Mouse (Mus musculus): ENCODE results near the gene Gnb2.

The Gnb2 gene

DNA sequence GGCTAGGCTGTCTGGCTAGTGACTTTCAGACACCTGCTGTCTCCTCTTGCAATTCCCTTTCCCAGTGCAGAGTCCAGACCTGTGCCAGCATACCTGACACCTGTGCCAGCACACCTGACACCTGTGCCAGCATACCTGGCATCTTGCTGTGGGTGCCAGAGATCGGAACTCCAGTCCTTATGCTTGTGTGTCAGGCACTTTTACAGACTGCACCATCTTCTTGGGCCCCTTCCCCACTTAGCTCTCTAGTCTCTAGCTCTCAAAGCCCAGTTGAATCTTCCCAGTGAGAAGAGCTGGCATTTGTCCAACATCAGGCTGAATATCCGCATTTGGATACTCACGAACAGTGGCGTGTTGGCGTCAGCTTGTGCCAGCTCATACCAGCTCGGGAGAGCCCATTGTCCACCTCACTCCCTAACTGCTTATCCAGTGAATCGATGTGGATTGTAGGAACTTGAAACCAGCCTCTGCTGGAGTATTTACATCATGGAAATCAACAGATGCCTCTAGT, 6.0 kb upstream of the Gnb2 start:
- DNase-seq (ENCODE audit: low spot score in 2 of 2) = no peak

GRCm38 (mm10) chr5:137537461-137537860, 4.2 kb upstream of the Gnb2 start:
- DNase-seq (ENCODE audit: low spot score in 2 of 2) = no peak

DNA sequence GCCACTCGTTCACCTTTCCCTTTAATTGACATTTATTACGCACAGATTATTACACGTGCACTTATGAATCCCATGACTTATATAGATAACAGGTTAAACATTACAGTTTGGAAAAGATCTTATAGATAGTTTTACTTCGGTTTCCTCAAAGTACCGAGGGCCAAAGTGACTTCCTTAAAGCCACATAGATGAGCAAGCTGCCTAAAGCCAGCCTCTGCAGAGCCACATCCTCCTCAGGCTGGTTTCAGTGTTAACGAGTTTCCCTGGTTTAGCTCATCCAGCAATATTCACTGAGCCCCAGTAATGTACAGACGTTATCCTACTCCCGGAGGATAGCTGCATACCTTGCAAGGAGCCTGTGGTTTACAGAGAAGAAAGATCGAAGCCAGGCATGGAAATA, 2.0 kb upstream of the Gnb2 start:
- DNase-seq (ENCODE audit: low spot score in 2 of 2) = no peak

- no peak for DNase-seq (ENCODE audit: low spot score in 2 of 2)
These were observed 1.5 kb upstream of the Gnb2 start for GRCm38 (mm10) chr5:137534762-137535161.

DNA sequence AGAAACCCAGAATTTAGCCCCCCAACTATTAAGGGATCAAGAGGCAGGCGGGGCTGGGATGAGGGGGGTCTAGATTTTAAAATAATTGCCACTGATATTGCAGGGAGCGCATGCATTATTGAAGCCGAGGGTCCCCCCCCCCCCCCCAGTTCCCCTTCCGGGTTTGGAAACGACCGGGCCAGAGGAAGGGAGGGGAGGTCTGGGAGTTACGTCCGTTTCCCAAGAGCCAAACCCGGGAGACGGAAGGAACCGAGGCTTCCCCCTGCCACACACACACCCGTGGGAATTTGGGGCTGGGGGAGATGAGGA, 548 bp downstream of the Gnb2 start:
- no peak for DNase-seq (ENCODE audit: low spot score in 2 of 2)

- no peak for DNase-seq (ENCODE audit: low spot score in 2 of 2)
These were observed 1.0 kb downstream of the Gnb2 start for GRCm38 (mm10) chr5:137532131-137532807.

DNA sequence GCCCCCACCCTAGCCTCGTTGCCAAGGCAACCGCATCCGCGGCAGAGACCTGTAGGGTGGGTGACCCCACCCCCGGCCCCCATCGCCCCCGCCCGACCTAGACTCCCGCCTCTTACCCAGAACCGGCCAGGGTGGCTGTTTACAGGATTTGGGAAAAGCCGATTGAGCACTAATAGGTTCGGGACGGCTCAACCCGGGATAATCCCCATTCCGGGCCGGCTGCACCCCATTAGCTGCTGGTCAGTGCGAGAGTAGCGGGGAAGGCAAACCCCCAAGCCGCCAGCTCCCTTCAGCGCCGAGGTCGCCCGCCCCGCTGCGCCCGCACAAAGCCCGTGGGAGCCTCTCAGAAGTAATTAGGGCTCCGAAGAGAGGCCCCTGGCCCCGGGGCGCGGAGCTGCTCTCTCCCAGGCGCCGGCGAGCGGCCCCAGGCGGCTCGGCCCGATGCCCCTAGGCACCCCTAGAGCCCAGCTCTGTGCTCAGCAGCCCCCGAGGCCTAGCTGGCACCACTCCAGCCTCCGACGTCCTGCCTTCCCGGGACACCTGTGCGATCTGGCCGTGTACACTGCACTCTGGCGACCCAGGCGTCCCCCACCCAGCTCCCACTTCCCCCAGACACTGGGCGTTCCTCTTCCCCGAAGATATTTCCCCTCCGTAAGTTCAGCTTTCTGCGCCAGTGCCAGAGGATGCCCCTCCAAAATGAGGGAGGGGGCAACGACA, 1.7 kb downstream of the Gnb2 start:
- peak in 1 of 2 experiments; percentile 44 for DNase-seq (ENCODE audit: low spot score in 2 of 2)

- DNase-seq (ENCODE audit: low spot score in 2 of 2) = peak in 1 of 2 experiments; percentile 43
These were observed 2.5 kb downstream of the Gnb2 start for GRCm38 (mm10) chr5:137530588-137531413.

DNA sequence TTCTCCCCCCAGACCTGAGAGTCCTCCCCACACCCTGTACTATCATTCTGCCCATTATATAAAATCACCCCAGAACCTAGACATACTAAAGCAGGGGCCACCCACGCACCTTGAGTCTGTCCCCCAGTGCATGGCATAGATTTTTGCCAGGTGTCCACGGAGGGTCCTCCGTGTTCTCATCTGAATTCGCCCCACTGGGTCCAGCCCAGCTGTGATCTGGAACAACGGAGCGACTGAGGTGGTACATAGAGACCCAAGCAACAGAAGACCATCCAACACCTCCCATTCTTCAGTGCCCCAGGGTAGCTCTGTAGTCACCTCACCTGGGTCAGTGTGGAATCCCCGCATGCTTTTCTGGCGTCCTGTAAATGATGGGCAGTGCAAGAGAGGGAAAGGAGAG, 3.2 kb downstream of the Gnb2 start:
- no peak for DNase-seq (ENCODE audit: low spot score in 2 of 2)

- no peak for DNase-seq (ENCODE audit: low spot score in 2 of 2)
These were observed 3.9 kb downstream of the Gnb2 start for GRCm38 (mm10) chr5:137529221-137529995.

DNA sequence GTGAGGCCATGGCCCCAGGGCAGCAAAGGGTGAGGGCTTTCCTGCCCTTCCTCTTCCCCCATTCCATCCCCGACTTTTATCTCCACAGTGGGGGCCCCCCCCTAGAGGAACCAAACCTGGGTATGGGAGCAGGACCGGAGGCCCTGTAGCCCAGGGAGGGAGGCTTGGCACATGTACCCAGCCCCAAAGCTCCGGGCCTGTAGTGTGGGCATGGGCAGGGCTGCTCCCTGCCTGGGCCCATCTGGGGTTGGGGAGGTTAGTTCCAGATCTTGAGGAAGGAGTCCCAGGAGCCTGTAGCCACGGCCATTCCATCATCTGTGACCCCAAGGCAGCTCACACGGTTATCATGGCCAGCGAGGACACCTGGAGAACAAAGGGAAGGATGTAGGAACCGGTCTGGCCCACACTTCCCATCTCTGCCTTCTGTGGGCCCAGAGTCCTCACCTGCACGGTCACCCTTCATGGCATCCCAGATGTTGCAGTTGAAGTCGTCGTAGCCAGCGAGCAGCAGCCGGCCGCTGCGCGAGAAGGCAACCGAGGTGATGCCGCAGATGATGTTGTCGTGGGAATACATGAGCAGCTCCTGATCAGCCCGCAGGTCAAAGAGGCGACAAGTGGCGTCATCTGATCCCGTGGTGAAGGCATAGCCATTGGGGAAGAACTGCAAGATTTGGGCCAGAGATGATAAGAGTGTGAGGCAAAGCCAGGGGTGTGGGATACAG, 4.9 kb downstream of the Gnb2 start:
- DNase-seq (ENCODE audit: low spot score in 2 of 2) = no peak

GRCm38 (mm10) chr5:137527413-137527812, 5.9 kb downstream of the Gnb2 start:
- DNase-seq (ENCODE audit: low spot score in 2 of 2) = no peak

- no peak for DNase-seq (ENCODE audit: low spot score in 2 of 2)
These were observed 6.9 kb downstream of the Gnb2 start for GRCm38 (mm10) chr5:137526192-137526936.

- DNase-seq (ENCODE audit: low spot score in 2 of 2) = no peak
These were observed 7.8 kb downstream of the Gnb2 start for GRCm38 (mm10) chr5:137525511-137525910.

- no peak for DNase-seq (ENCODE audit: low spot score in 2 of 2)
These were observed 8.6 kb downstream of the Gnb2 start for GRCm38 (mm10) chr5:137524671-137525070.

- no peak for DNase-seq (ENCODE audit: low spot score in 2 of 2)
These were observed 9.1 kb downstream of the Gnb2 start for GRCm38 (mm10) chr5:137524251-137524515.

- no peak for DNase-seq (ENCODE audit: low spot score in 2 of 2)
These were observed 9.7 kb downstream of the Gnb2 start for GRCm38 (mm10) chr5:137523396-137524250.

GRCm38 (mm10) chr5:137522711-137523110, 10.6 kb downstream of the Gnb2 start:
- DNase-seq (ENCODE audit: low spot score in 2 of 2) = no peak

DNA sequence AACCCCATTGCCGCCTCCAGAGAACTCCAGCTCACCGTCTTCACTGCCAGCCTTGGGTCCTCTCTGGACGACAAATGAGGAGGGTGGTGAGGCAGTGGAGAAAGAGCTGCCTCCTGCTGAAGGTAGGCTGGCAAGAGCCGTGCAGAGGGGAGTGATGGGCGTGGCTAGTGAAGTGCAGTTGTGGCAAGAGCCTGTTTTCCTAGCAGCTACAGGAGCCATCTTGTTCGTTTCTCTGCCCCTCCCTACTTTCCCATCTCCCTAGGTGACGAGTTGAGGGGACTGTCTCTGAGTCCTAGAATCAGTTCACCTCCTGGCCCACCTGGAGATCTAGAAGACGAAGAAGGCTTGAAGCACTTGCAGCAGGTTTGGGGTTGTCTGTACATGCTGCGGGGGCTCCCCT, 11.4 kb downstream of the Gnb2 start:
- no peak for DNase-seq (ENCODE audit: low spot score in 2 of 2)
